Mouse (Mus musculus) intestine, embryonic 15.5 days (tissue): ENCODE measurements around the gene Tsr2. TPM values are rescaled to one million over a fixed set of nuclear protein-coding genes. Genes with fewer than 3 reads are reported as not detected.

Experiments
- ATAC-seq: fragments of 200-750 bp; cut with Nextera tagmentation; 2 replicates; pipeline ENCODE4 v1.8.0; 2017; ENCODE audit warnings: moderate TSS enrichment, moderate library complexity
- H3K27ac ChIP-seq: fragments of 300-500 bp; sonication (generic); 2 replicates; pipeline ENCODE4 v1.5.1; 2015; ENCODE audit warnings: mild to moderate bottlenecking, inconsistent platforms
- H3K27me3 ChIP-seq: fragments of 300-500 bp; sonication (generic); replicated peaks from 2 replicates; pipeline ENCODE4 v1.6.1; 2015; ENCODE audit warnings: inconsistent platforms
- H3K36me3 ChIP-seq: fragments of 300-500 bp; sonication (generic); 2 replicates; pipeline ENCODE4 v1.6.1; 2015; ENCODE audit warnings: inconsistent platforms
- H3K4me1 ChIP-seq: fragments of 300-500 bp; sonication (generic); replicated peaks from 2 replicates; pipeline ENCODE4 v1.6.1; 2015; ENCODE audit warnings: inconsistent platforms
- H3K4me2 ChIP-seq: fragments of 300-500 bp; sonication (generic); replicated peaks from 2 replicates; pipeline ENCODE4 v1.6.1; 2015; ENCODE audit warnings: mild to moderate bottlenecking, inconsistent platforms
- H3K4me3 ChIP-seq: fragments of 300-500 bp; sonication (generic); replicated peaks from 2 replicates; pipeline ENCODE4 v1.5.1; 2015; ENCODE audit warnings: inconsistent platforms
- H3K9ac ChIP-seq: fragments of 300-500 bp; sonication (generic); 2 replicates; pipeline ENCODE4 v1.6.1; 2015; ENCODE audit warnings: inconsistent platforms
- H3K9me3 ChIP-seq: fragments of 300-500 bp; sonication (generic); 2 replicates; pipeline ENCODE4 v1.6.1; 2016; ENCODE audit warnings: inconsistent platforms
- WGBS: fragments of 180-500 bp; shearing (Covaris S2); methylation state at CpG from one replicate; pipeline ENCODE4 v1.1.7; 2015; 5-methylcytosine and 5-hydroxymethylcytosine counted together
- polyA plus RNA-seq: library from polyadenylated mRNA; unstranded; fragments of >200 nt; fragmentation: Nextera tagmentation; extraction: Ambion mirVana; gene quantifications from 2 replicates; pipeline ENCODE4 v1.2.1, GENCODE M21; 2015

Tsr2 gene
- polyA plus RNA-seq, 1 experiment from 2014 or later, result 29.9 TPM

- Histone ChIP-seq H3K9me3 (no peaks in the 10 kb centered on the region), H3K4me3 (no peak overlapping the region), H3K36me3 (no peaks in the 10 kb centered on the region), H3K9ac (no peak overlapping the region), H3K4me1 (no peaks in the 10 kb centered on the region), H3K27ac (no peak overlapping the region), H3K27me3 (no peaks in the 10 kb centered on the region), H3K4me2 (no peak overlapping the region)
- ATAC-seq, result no peak
- 61% methylated on average over 5 of the region's 5 CpGs for WGBS
Measured at GRCm38 (mm10) chrX:151041223-151041622, 55.1 kb downstream of the Tsr2 start.

Other genes with a start within 250 kb of the Tsr2 start
- gene Gnl3l, start 79.2 kb downstream of the Tsr2 start, polyA plus RNA-seq, result 26.2 and 28.0 TPM in 2 replicates
- 6.8 and 7.1 TPM in 2 replicates for gene Fgd1, start 50.4 kb downstream of the Tsr2 start, polyA plus RNA-seq
- 1.2 and 1.4 TPM in 2 replicates for gene Wnk3, start 101.5 kb upstream of the Tsr2 start, polyA plus RNA-seq
- 2.7 and 3.1 TPM in 2 replicates for gene Fam120c, start 247.6 kb upstream of the Tsr2 start, polyA plus RNA-seq